Mouse (Mus musculus) adrenal gland, adult (tissue): ENCODE measurements around the gene Fam208b.
"Not testable (repeated sequence)": the region's sequence is repeated elsewhere in the genome, so short reads cannot be mapped to it uniquely, and the experiment has no call there.

Source experiments
- DNase-seq, 2 experiments: peaks; one replicate each; pipeline ENCODE4 v3.0.0; 2022 to 2023; ENCODE audit warnings: low spot score in 1 of 2; ENCODE audit not compliant: inconsistent age in 2 of 2

Fam208b gene

GRCm38 (mm10) chr13:3590789-3591188 is 20.1 kb downstream of the Fam208b start:
- DNase-seq, result no peak

- DNase-seq, result peak in 1 of 2 experiments; percentile 37
Observed at GRCm38 (mm10) chr13:3563953-3564352, 47.0 kb downstream of the Fam208b start.

DNA sequence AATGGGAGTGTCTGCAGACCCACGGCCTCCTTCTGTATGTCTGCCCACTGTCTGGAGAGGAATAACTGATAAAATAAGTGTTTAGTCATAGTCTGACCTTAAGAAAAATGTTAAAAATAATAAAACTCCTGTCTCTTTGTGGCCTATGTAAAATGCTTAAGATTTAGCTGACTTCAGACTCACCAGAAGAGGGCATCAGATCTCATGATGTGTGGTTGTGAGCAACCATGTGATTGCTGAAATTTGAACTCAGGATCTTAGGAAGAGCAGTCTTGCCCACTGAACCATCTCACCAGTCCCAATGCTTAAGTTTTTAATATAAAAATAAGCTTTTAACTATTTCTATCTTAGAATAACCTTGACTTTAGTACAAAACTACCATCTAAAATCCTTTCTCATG is 47.8 kb downstream of the Fam208b start:
- DNase-seq, result no peak

- DNase-seq, result no peak
Observed at GRCm38 (mm10) chr13:3547856-3548255, 63.1 kb downstream of the Fam208b start.

GRCm38 (mm10) chr13:3547410-3547809 is 63.5 kb downstream of the Fam208b start:
- no peak for DNase-seq

DNA sequence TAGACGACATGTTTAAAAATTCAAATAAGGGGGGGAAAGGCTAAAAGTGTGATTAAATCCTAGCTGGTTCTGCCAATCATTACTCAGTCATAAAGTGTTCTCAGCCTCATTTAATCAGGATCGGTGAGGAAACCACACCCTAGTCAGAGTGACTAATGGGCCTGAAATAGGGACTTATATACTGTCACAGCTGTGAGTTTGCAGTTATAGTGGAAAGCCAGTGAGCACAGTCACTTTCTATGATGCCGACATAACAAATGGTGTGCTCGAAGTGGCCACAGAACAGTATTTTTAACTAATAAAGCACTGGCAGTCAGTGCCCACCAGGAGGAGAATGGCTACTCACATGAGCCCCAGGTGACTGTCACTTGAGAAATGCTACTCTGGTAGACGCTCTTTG is 66.0 kb downstream of the Fam208b start:
- DNase-seq, result no peak

GRCm38 (mm10) chr13:3544077-3544874 is 66.6 kb downstream of the Fam208b start:
- DNase-seq, result no peak

DNA sequence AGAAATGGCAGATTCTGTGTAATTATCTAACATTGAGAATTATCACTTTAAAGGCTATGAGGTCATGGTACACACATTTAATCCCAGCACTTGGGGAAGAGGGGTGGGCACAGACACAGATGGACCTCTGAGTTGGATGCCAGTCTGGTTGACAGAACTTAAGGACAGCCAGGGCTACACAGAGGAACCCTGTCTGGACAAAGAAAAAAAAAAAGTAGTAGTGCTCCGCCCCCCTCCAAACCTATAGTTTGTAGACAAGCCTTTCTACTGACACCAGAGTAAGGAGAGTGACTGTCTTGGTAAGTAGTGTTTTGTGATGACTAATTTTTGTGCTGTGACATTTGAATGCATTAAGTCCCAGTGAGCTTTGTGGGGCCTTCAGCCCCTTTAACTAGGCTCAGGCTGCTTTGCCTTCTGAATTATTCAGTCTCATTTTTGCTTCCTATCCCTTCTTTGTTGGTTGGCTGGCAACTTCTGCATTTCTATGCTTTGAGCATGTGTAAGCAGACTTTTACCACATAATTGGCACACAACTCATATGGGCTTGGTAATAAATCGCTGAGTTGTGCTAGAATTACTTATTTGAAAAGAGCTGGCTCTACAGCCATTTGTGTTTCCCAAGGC is 69.6 kb downstream of the Fam208b start:
- no peak for DNase-seq

- no peak for DNase-seq
Observed at GRCm38 (mm10) chr13:3540166-3540565, 70.7 kb downstream of the Fam208b start.

DNA sequence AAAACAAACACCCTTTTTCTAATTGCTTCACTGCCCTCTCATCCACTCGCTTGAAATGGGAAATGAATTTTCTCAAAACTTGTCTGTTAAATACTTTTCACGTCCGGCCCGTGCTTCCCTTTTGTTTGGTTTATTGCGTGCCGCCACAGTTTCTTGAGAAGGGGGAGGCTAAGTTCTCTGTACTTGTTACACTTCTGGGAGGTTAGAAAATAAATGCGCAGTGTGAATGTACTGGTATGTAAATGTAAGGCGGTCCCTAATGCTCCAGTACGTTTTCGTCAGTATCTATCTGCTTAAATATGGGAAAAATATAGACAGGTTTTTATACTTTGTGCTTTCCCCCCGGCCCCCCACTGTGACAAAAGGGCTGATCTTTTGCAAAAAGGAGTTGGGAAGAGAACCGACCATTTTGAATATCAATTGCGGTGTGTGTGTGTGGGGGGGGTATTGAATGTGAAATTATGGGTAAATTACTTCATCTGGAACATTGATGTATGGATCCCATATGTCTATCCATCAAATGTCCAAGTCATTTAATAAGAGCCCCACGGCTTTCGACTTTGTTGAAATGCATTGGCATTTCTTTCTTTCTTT is 71.8 kb downstream of the Fam208b start:
- DNase-seq, result no peak

GRCm38 (mm10) chr13:3538223-3538968 is 72.5 kb downstream of the Fam208b start:
- DNase-seq, result peak; percentile 83 to 94

DNA sequence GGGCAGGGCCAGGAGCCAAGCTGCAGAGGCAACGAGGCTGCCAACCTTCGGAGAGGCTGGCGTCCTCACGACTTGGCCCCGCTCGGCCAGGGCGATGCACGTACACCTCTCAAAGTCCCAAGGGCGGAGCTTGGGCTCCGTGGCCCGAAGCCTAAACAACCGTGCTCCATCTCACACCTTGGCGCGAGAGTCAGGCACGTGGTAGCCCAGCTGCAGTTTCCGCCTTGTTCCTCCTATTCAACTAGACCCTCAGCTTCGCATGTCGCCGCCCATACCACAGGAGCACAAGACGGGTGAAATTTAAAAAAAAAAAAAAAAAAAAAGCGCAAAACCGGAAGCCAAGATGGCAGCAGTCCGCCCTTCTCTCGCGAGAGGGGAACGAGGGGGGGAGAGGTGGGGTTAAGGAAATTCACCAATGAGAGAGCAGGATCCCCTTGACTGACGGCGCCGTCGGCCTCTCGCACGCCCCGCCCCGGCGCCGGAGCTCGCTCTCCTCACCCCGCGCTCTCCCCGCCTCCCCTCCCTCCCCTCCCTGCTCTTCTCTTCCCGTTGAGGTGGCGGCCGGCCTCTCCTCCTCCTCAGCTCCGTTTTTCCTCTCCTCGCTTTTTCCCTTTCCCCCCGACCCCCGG is 73.2 kb downstream of the Fam208b start, which contains the start of gene Gdi2:
TSS of gene Gdi2 (plus strand) at position 470 of the 629 bp plus-strand sequence.
- peak; percentile 96 to 98 for DNase-seq

GRCm38 (mm10) chr13:3534146-3534545 is 76.8 kb downstream of the Fam208b start:
- DNase-seq, result no peak

DNA sequence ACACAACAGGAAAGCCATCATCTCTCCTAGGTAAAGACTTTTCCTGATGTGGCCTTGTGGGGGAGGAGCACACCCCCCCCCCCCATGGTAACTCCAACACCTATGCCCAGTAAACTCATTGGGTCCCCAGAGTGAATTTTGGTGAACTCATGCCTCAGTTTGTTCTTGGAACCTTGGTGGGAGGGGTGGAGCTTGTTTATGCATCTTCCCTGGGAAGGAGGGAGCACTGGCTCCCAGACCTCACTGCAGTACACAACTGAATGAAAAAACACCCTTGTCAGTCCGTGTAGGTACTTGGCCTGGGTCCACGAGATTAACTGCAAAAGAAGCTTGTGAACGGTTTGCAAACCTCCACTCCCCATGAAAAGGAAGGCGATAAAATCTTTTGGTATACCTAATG is 78.5 kb downstream of the Fam208b start:
- DNase-seq, result no peak

DNA sequence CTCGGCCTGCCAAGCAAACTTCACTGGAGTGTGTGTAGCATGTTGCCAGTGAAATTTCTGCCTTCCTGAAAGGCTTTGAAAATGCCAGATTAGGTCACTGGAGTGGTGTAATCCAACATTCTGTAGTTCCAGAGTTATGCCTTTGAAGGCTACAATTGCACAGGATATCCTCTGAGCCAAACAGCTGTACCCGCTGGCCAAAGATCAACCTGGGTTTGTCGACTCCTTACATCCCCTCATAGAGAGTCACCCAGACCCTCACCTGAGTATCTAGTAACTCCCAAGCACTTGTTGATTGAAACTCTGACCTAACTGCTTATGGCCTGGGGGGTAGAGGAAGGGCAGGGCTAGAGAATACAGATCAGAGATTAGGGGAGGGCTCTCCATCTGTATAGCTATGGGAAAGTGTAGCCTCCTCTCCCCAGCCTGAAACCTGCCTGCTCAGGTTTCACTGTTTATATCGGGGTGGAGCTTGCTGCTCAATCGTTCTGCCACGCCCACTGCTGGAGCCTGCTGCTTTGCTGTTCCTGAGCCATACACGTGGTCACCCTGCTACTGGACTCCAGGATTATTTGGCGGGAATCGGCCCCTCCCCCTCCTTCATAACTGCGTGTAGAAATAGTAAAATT is 79.1 kb downstream of the Fam208b start:
- DNase-seq, result no peak

- not testable (repeated sequence) for DNase-seq
Observed at GRCm38 (mm10) chr13:3531176-3531575, 79.7 kb downstream of the Fam208b start.

DNA sequence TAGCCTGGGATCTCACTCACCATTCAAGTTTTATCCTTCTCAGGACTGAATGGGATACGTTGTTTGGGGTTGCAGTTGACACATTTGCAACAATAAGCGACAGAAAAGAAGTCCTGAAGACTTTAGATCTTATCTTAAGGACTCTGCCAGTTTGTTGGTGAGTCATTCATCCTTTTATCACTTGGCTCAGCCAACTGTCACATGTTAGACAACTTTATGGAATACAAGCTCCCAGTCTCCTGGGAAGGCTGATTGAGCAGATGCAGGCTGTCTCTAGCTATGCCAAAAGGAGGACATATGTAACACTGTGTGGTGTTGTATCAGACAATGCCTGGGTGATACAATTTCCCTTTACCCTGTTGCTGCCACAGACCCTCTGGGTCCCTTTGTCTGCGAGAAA is 80.5 kb downstream of the Fam208b start:
- no peak for DNase-seq

GRCm38 (mm10) chr13:3526328-3526727 is 84.6 kb downstream of the Fam208b start:
- no peak for DNase-seq

DNA sequence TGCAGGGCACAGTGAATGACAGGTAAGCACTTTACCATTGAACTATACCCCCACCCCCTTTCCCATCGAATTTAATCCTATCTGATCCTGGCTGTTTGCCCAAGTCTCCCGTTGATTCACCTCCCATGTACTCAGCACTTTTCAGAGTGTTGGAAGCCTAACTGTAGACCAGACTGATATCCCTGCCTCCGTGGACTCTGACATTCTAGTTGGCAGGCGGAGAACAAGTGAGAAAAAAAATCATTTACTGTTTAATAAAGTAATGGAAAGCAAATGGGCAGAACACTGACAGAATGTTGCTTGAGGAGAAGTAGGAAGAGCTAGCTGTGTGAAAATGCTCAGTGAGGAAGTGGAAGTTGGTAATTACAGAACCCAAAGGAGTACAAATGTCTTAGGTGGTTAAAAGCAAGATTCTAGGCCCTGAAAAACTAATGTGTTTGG is 85.3 kb downstream of the Fam208b start:
- DNase-seq, result no peak

GRCm38 (mm10) chr13:3523946-3524345 is 87.0 kb downstream of the Fam208b start:
- no peak for DNase-seq
